32 mouse cellular contexts compared by ENCODE assay signal in the genomic region with DNA sequence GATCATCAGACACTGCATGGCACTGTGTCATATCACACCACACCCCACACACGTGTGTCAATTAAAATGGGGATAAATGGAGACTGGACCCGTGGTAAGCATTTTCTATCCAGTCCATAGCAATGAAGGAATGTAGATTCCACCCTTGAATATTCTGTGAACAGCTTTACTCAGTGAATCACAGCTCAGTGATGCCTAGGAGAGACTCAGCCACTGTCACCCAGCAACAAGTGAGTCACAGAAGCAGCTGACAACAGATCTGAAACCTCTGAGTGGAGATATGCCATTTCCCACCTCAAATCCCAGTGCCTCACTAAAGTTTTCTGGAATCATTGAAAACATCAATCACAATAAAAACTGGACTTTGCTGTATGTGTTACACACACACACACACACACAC. TPM values are rescaled to one million over a fixed set of nuclear protein-coding genes. Genes with fewer than 3 reads are reported as not detected.
DNase-seq lines count a peak whose midpoint lies in the region; ATAC-seq and TF ChIP-seq lines count a peak whose summit lies in the region.
"Had no signal": no experiment of that assay in that cellular context is flagged by ENCODE, and none has a peak within 500 bp of the region (broad histone marks: within the 10 kb centered on the region; RNA-seq: fewer than 3 reads in every experiment).

No protein-coding gene starts in this region.

- POLR2A ChIA-PET in Patski (lab: Charles Lee), result interaction anchor here (0.6 kb wide), 1 partner anchor 13 kb away, joined by 3 read pairs; no protein-coding TSS in a partner anchor

- peak; percentile 69; the same call in 1 of the 2 replicates for ATAC-seq in frontal cortex, adult (ENCODE audit: low TSS enrichment)
- ATAC-seq in Patski, result peak; percentile 85
- ATAC-seq in monocyte, adult 5-6 weeks (replicated peaks; ENCODE audit: insufficient number of reproducible peaks, low FRiP score, low TSS enrichment, poor library complexity, severe bottlenecking), result no peak
- ATAC-seq: activated CD4-positive, CD25-positive, alpha-beta regulatory T cell, adult 4 months; forebrain, embryonic 14.5 days; hindbrain, postnatal 0 days; inflammation-experienced regulatory T-cells, adult 6 months; intestine, postnatal 0 days had no signal

- in situ Hi-C loops in Patski (cut with MboI; ENCODE audit: low pct_unique_long_range_greater_than_20kb), result no loop called here

- H3K27me3 ChIP-seq in Patski, result no peaks in the 10 kb centered on the region
- H3K27me3 ChIP-seq: CH12.LX; embryonic facial prominence, embryonic 12.5 days had no signal

- TF ChIP-seq CTCF in Patski (IDR thresholded peaks at IDR 0.05), result no peak

- CTCF ChIA-PET in Patski (lab: Charles Lee), result interaction anchor here (1.0 to 1.7 kb wide), 2 partner anchors 11 to 24 kb away, joined by 3 to 5 read pairs; no protein-coding TSS in a partner anchor

- DNase-seq in adrenal gland, adult 2 months, result peak; percentile 20
- no peak for DNase-seq in adrenal gland, adult 8-10 months
- DNase-seq in frontal cortex, postnatal 25 days (ENCODE audit: low spot score in 2 of 2), result no peak
- peak; percentile 24 for DNase-seq in retina, embryonic 14.5 days (ENCODE audit: low spot score)
- no peak for DNase-seq in retina, postnatal 1 day
- DNase-seq in Patski (ENCODE audit: low read depth, low spot score), result no peak
- DNase-seq: B cell, adult 2 months; cerebellum, adult 11 months; cerebellum, adult 2 months; cerebellum, adult 9-11 months; cerebellum, postnatal 25 days; gastrocnemius, adult 2 months; gastrocnemius, postnatal 14 days; heart, adult 18-20 months; heart, postnatal 14 days; heart, postnatal 4 days; kidney, adult 2 months had no signal

RNA-seq across cellular contexts. Expression of a gene that starts 11.5 kb away (rescaled TPM):
- not detected for total RNA-seq in adrenal gland, adult 2 months (2021)
- polyA plus RNA-seq in adrenal gland, adult 2 months (2012; rRNA removed), result 0.04 TPM in 1 of 2 replicates, not detected in the other
- not detected for total RNA-seq in adrenal gland, adult 8-10 months (2022)
- 19.4 TPM for polyA plus RNA-seq in Patski (2021)
- not detected in 3 replicates for total RNA-seq in monocyte, adult 5-6 weeks (2017)
- total RNA-seq: CH12.LX; common myeloid progenitor, adult 5-6 weeks; heart, postnatal 14 days had no signal
- polyA plus RNA-seq: forebrain, embryonic 11.5 days; G1E; heart, embryonic 16.5 days; hindbrain, embryonic 11.5 days; hindbrain, embryonic 14.5 days; inflammation-experienced regulatory T-cells, adult 6 months; intestine, postnatal 0 days had no signal

Comparison
In these comparisons a context has a peak if more than half of its experiments do, and no peak if none do; other contexts are left out.
1. DNase-seq: peak in adrenal gland, adult 2 months (single experiment) and retina, embryonic 14.5 days (single experiment); none in adrenal gland, adult 8-10 months (single experiment), frontal cortex, postnatal 25 days (0 of 2), retina, postnatal 1 day (single experiment) and Patski (single experiment).